Mouse (Mus musculus): ENCODE results near the gene Alkbh6. TPM values are rescaled to one million over a fixed set of nuclear protein-coding genes. Genes with fewer than 3 reads are reported as not detected.

Alkbh6 gene
- polyA plus RNA-seq, 1 experiment from 2014 or later = 141 TPM

DNA sequence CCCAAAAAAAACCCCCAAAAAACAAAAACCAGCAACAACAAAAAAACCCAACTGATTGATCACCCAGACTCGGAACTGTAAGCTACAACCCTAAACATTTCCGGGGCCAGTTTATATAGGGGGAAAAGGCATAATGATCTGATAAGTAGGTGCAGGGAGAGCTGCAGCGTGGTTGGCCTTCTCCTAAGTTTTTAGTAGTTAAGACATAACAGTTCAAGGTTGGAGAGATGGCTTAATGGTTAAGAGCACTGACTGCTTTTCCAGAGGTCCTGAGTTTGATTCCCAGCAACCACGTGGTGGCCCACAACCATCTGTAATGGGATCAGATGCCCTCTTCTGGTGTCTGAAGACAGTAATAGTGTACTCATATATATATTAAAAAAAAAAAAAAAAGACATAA is 27.0 kb upstream of the Alkbh6 start:
- peak overlapping the region; percentile 98 for H3K4me2 ChIP-seq
- H3K4me3 ChIP-seq (replicated peaks) = 0 out of 2 replicates have a peak overlapping the region, but pooled peaks have one; percentile 75

GRCm38 (mm10) chr7:30282740-30283139 is 25.8 kb upstream of the Alkbh6 start:
- Histone ChIP-seq H3K9ac (replicated peaks) (no peak overlapping the region), H3K27ac (replicated peaks) (no peak overlapping the region), H3K4me3 (replicated peaks) (no peak overlapping the region), H3K9me3 (replicated peaks) (no peaks in the 10 kb centered on the region), H3K4me1 (peaks cover 16% of the 10 kb centered on the region), H3K36me3 (no peaks in the 10 kb centered on the region), H3K4me2 (no peak overlapping the region), H3K27me3 (replicated peaks) (no peaks in the 10 kb centered on the region)
- no peak for ATAC-seq (ENCODE audit: low FRiP score)
- WGBS = 87% methylated on average over 7 of the region's 7 CpGs

More for the DNA sequence above, 27.0 kb upstream of the Alkbh6 start:
- Histone ChIP-seq H3K9me3 (replicated peaks) (no peaks in the 10 kb centered on the region), H3K27ac (replicated peaks) (peak overlapping the region; percentile 97), H3K4me1 (peaks cover 16% of the 10 kb centered on the region), H3K36me3 (no peaks in the 10 kb centered on the region), H3K27me3 (replicated peaks) (no peaks in the 10 kb centered on the region), H3K9ac (replicated peaks) (no peak overlapping the region)
- 82% methylated on average over 4 of the region's 4 CpGs for WGBS
- no peak for ATAC-seq (ENCODE audit: low FRiP score)

DNA sequence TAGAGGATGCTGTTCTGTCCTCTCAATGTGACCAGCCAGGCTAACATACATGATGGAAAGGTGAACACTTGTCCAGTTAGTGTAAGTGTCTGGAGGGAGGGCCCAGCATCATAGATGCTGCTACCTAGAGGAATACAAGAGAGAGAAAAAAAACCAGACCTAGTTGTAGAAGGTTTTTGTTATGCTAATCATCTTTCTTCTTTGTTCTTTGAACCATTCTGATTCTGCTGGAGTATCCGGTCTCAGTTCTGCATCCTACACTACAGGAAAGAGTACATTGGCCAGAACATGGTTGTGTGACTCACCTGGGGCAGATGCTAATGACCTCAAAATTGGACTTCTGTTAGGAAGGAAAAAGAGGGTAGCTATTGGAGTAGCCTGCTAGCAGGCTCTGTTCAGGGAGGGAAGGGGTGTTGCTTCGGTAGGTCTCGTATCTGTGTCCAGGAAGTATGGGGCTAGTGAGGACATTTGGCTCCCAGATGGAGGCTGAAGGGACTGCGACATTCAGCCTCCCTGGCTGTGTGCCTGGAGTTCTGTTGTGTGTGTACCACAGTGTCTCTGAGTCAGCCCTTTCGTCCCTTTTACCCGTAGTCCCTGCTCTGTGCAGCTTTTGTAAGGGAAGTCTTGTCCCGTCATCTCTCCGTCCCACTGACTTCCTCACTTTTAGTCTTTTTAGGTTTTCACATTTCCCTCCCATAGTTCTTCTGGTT is 21.7 kb upstream of the Alkbh6 start:
- ATAC-seq (ENCODE audit: low FRiP score) = no peak
- no peaks in the 10 kb centered on the region for H3K9me3 ChIP-seq (replicated peaks)
- H3K27ac ChIP-seq (replicated peaks) = no peak overlapping the region
- H3K4me3 ChIP-seq (replicated peaks) = no peak overlapping the region
- H3K4me2 ChIP-seq = no peak overlapping the region
- WGBS = 63% methylated on average over 8 of the region's 8 CpGs
- H3K27me3 ChIP-seq (replicated peaks) = no peaks in the 10 kb centered on the region
- no peaks in the 10 kb centered on the region for H3K36me3 ChIP-seq
- H3K9ac ChIP-seq (replicated peaks) = no peak overlapping the region
- H3K4me1 ChIP-seq = peaks cover 12% of the 10 kb centered on the region

- no peak overlapping the region for H3K27ac ChIP-seq (replicated peaks)
- no peak overlapping the region for H3K9ac ChIP-seq (replicated peaks)
- H3K4me2 ChIP-seq = no peak overlapping the region
- no peaks in the 10 kb centered on the region for H3K27me3 ChIP-seq (replicated peaks)
- H3K9me3 ChIP-seq (replicated peaks) = no peaks in the 10 kb centered on the region
- peaks cover 22% of the 10 kb centered on the region for H3K4me1 ChIP-seq
- no peak overlapping the region for H3K4me3 ChIP-seq (replicated peaks)
- ATAC-seq (ENCODE audit: low FRiP score) = no peak
- H3K36me3 ChIP-seq = no peaks in the 10 kb centered on the region
- 68% methylated on average over 6 of the region's 6 CpGs for WGBS
These were observed 20.5 kb upstream of the Alkbh6 start for GRCm38 (mm10) chr7:30288046-30288445.

DNA sequence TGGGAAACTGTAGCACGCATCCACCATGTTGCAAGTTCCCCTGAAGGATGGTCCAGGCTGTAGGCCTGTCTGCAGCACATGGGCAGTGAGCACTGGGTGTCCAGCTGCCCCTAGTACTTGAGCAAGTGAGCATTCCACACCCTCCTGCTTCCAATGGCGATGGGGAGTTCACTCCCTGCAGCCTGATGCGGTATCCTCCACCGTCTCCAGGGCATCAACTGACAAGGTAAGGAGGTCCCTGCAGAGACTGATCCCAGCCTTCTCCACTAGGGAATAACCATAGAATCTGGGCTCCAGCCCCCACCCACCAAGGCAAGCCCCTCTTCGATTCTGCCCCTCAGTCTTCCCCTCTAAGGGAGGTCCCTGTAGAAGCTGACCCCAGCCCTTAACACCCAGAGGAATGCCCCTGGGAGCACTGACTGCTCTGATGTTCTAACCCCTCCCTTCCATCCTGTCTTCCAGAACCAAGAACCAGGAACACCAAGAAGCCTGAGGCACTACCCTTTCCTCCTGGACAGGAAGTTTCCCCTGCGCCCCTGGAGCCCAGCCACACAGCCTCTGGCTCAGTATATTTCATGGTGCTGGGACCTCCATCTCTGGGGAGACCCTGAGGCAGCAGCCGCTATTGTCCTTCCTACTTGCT is 19.3 kb upstream of the Alkbh6 start:
- WGBS = 67% methylated on average over 7 of the region's 7 CpGs
- Histone ChIP-seq H3K27me3 (replicated peaks) (no peaks in the 10 kb centered on the region), H3K4me1 (peaks cover 31% of the 10 kb centered on the region), H3K9ac (replicated peaks) (no peak overlapping the region), H3K27ac (replicated peaks) (no peak overlapping the region; the same call in 1 of the 2 replicates), H3K4me2 (no peak overlapping the region), H3K4me3 (replicated peaks) (no peak overlapping the region), H3K9me3 (replicated peaks) (no peaks in the 10 kb centered on the region), H3K36me3 (peaks cover 9% of the 10 kb centered on the region)
- no peak for ATAC-seq (ENCODE audit: low FRiP score)

GRCm38 (mm10) chr7:30289714-30290399 is 18.7 kb upstream of the Alkbh6 start:
- no peak overlapping the region for H3K9ac ChIP-seq (replicated peaks)
- H3K27ac ChIP-seq (replicated peaks) = no peak overlapping the region; the same call in 1 of the 2 replicates
- no peak overlapping the region for H3K4me2 ChIP-seq
- H3K27me3 ChIP-seq (replicated peaks) = no peaks in the 10 kb centered on the region
- H3K36me3 ChIP-seq = peaks cover 15% of the 10 kb centered on the region
- H3K4me1 ChIP-seq = peaks cover 38% of the 10 kb centered on the region
- 60% methylated on average over 10 of the region's 10 CpGs for WGBS
- H3K9me3 ChIP-seq (replicated peaks) = no peaks in the 10 kb centered on the region
- no peak overlapping the region for H3K4me3 ChIP-seq (replicated peaks)
- ATAC-seq (ENCODE audit: low FRiP score) = no peak

- H3K9ac ChIP-seq (replicated peaks) = peak within 1 kb of the TSS; percentile 96
- 8% methylated on average over 32 of the region's 35 CpGs for WGBS
- H3K36me3 ChIP-seq = peaks cover 30% of the 10 kb centered on the region
- peak within 1 kb of the TSS; percentile 80 for H3K27ac ChIP-seq (replicated peaks)
- peak within 1 kb of the TSS; percentile 65 for H3K4me3 ChIP-seq (replicated peaks)
- H3K27me3 ChIP-seq (replicated peaks) = no peaks in the 10 kb centered on the region
- H3K4me2 ChIP-seq = peak within 1 kb of the TSS; percentile 93
- H3K4me1 ChIP-seq = peaks cover 41% of the 10 kb centered on the region
- peak; percentile 87 for ATAC-seq (ENCODE audit: low FRiP score)
- no peaks in the 10 kb centered on the region for H3K9me3 ChIP-seq (replicated peaks)
These were observed 17.0 kb upstream of the Alkbh6 start, which contains the start of gene Clip3 for GRCm38 (mm10) chr7:30291215-30292131. Clip3 (plus strand) TSS chr7:30291728.

DNA sequence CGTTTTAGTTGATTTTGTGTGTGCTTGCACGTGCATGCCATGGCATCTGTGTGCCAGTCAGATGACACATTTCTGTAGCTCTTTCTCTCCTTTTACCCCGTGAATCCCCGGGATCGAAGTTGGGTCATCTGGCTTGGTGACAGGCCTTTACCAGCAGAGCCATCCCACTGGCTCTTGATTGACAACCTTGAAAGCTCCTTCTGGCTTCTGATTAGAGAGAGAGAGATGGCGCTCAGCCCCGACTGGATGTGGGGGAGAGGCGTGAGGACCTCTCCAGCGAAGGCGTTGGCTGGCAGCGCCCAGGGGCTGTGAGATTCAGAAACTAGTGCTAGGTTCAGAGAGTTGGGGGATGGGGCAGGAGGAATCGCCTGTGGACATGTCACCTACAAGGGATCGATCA is 14.7 kb upstream of the Alkbh6 start:
- peaks cover 53% of the 10 kb centered on the region for H3K36me3 ChIP-seq
- no peaks in the 10 kb centered on the region for H3K9me3 ChIP-seq (replicated peaks)
- 0 out of 2 replicates have a peak overlapping the region, but pooled peaks have one; percentile 10 for H3K9ac ChIP-seq (replicated peaks)
- H3K4me1 ChIP-seq = peaks cover 41% of the 10 kb centered on the region
- H3K27ac ChIP-seq (replicated peaks) = no peak overlapping the region
- no peak overlapping the region for H3K4me3 ChIP-seq (replicated peaks)
- no peak for ATAC-seq (ENCODE audit: low FRiP score)
- H3K4me2 ChIP-seq = no peak overlapping the region; the same call in 1 of the 2 replicates
- H3K27me3 ChIP-seq (replicated peaks) = no peaks in the 10 kb centered on the region
- 84% methylated on average over 13 of the region's 13 CpGs for WGBS

DNA sequence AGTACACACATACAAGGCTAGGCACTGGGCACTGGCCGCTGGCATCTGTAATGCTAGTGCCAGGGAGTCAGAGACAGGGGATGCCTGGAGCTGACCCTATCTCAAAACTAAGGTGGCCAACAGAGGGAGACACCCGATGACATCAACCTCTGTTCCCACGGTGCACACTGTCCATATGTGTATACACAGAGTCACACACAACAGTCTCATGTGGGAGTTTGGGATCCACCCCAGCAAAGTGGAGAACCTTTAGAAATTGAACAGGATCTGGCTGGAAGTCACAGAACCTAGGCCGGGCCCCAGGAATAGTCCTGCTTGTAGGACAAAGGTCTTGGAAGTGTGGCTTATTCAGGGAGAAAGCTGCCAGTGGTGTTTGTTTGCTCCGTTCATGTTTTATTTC is 14.2 kb upstream of the Alkbh6 start:
- no peak for ATAC-seq (ENCODE audit: low FRiP score)
- Histone ChIP-seq H3K27me3 (replicated peaks) (no peaks in the 10 kb centered on the region), H3K4me3 (replicated peaks) (no peak overlapping the region), H3K27ac (replicated peaks) (no peak overlapping the region), H3K4me2 (no peak overlapping the region; the same call in 1 of the 2 replicates), H3K9ac (replicated peaks) (0 out of 2 replicates have a peak overlapping the region, but pooled peaks have one; percentile 5), H3K9me3 (replicated peaks) (no peaks in the 10 kb centered on the region), H3K36me3 (peaks cover 58% of the 10 kb centered on the region), H3K4me1 (peaks cover 40% of the 10 kb centered on the region)
- 91% methylated on average over 5 of the region's 5 CpGs for WGBS

DNA sequence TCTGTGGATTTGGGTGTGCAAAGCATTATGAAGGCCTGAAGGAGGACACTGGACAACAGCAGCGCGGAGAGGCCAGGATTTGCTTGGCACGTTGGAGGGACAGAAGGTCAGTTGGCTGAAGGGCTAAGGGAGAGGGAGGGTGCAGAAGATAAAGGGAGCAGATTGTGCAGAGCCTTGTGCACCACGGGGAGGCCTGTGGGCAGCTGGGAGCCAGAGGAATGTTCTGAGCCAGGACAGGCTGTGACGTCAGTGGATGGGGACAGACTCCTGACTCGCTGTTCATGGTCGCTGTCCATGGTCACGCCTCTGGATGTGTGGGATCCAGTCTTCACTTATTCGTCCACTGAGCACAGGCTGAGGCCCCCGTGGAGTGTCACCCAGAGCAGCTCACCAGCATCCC is 13.4 kb upstream of the Alkbh6 start:
- no peak overlapping the region for H3K9ac ChIP-seq (replicated peaks)
- WGBS = 72% methylated on average over 10 of the region's 10 CpGs
- ATAC-seq (ENCODE audit: low FRiP score) = no peak

GRCm38 (mm10) chr7:30296816-30297215 is 11.7 kb upstream of the Alkbh6 start:
- Histone ChIP-seq H3K4me3 (replicated peaks) (no peak overlapping the region), H3K4me2 (no peak overlapping the region), H3K9ac (replicated peaks) (no peak overlapping the region), H3K36me3 (peaks cover 79% of the 10 kb centered on the region), H3K27ac (replicated peaks) (no peak overlapping the region), H3K9me3 (replicated peaks) (no peaks in the 10 kb centered on the region), H3K27me3 (replicated peaks) (no peaks in the 10 kb centered on the region), H3K4me1 (peaks cover 29% of the 10 kb centered on the region)
- 96% methylated on average over 15 of the region's 15 CpGs for WGBS
- ATAC-seq (ENCODE audit: low FRiP score) = no peak

More for the DNA sequence above, 13.4 kb upstream of the Alkbh6 start:
- H3K9me3 ChIP-seq (replicated peaks) = no peaks in the 10 kb centered on the region
- H3K27me3 ChIP-seq (replicated peaks) = no peaks in the 10 kb centered on the region
- H3K27ac ChIP-seq (replicated peaks) = no peak overlapping the region
- H3K4me3 ChIP-seq (replicated peaks) = no peak overlapping the region
- no peak overlapping the region for H3K4me2 ChIP-seq
- H3K36me3 ChIP-seq = peaks cover 65% of the 10 kb centered on the region
- peaks cover 37% of the 10 kb centered on the region for H3K4me1 ChIP-seq

Data from neural tube, embryonic 15.5 days (tissue).